Mouse (Mus musculus) ES-Bruce4 (cell line): ENCODE data around the gene Prmt7.

Experiments used
- CTCF ChIP-seq: IDR thresholded peaks from one replicate; pipeline ENCODE4 v1.8.1; 2011; ENCODE audit warnings: low read depth, low read length
- EP300 ChIP-seq: IDR thresholded peaks from 2 replicates; pipeline ENCODE4 v1.6.1; 2011; ENCODE audit warnings: low read depth, low read length; ENCODE audit not compliant: insufficient read depth
- POLR2A ChIP-seq: IDR thresholded peaks from one replicate; pipeline ENCODE4 v1.8.1; 2011; ENCODE audit warnings: low read length; ENCODE audit not compliant: insufficient read depth

GRCm38 (mm10) chr8:106186394-106186793 is 24.3 kb upstream of the Prmt7 start:
- no peak for TF ChIP-seq POLR2A
- no peak for TF ChIP-seq CTCF
- TF ChIP-seq EP300, result no peak
